In genomic region chr14:61294738-61295079, GRCm38 (mm10) we compare ENCODE assay signal across 8 mouse cellular contexts. TPM values are rescaled to one million over a fixed set of nuclear protein-coding genes. Genes with fewer than 3 reads are reported as not detected.
DNase-seq lines count a peak whose midpoint lies in the region; ATAC-seq and TF ChIP-seq lines count a peak whose summit lies in the region.

No protein-coding gene starts in this region.

- peak; percentile 97 for DNase-seq in midbrain, embryonic 11.5 days (ENCODE audit: low spot score, missing footprints)
- DNase-seq in brain, embryonic 14.5 days (ENCODE audit: low read depth), result peak; percentile 72
- peak; percentile 61 to 62 for DNase-seq in left cerebral cortex, postnatal 14 days (ENCODE audit: low spot score in 2 of 2)
- peak; percentile 59 for DNase-seq in stomach, postnatal 0 days (ENCODE audit: low spot score)

- ATAC-seq in midbrain, embryonic 11.5 days (ENCODE audit: low FRiP score), result no peak
- no peak for ATAC-seq in midbrain, embryonic 13.5 days
- ATAC-seq in erythroblast, adult 5-6 weeks (replicated peaks; ENCODE audit: low FRiP score, poor library complexity, severe bottlenecking), result 0 out of 2 replicates have a peak, but pooled peaks have one; percentile 39
- no peak for ATAC-seq in hindbrain, embryonic 13.5 days (ENCODE audit: low FRiP score)
- peak; percentile 80 for ATAC-seq in megakaryocyte-erythroid progenitor cell, adult 5-6 weeks (replicated peaks; ENCODE audit: low FRiP score, low TSS enrichment, poor library complexity, severe bottlenecking)
- no peak for ATAC-seq in stomach, postnatal 0 days (ENCODE audit: low FRiP score, low TSS enrichment)

- H3K4me2 ChIP-seq in midbrain, embryonic 11.5 days, result no peak overlapping the region
- no peak overlapping the region for H3K4me2 ChIP-seq in midbrain, embryonic 13.5 days (replicated peaks)
- H3K4me2 ChIP-seq in hindbrain, embryonic 13.5 days, result 0 out of 2 replicates have a peak overlapping the region, but pooled peaks have one; percentile 5
- no peak overlapping the region for H3K4me2 ChIP-seq in stomach, postnatal 0 days (replicated peaks; ENCODE audit: low read depth)

- TF ChIP-seq POLR2A in brain, embryonic 14.5 days (IDR thresholded peaks at IDR 0.05; ENCODE audit: borderline replicate concordance, extremely low read depth, insufficient read depth, insufficient read length, poor library complexity, severe bottlenecking), result no peak

- TF ChIP-seq EP300 in stomach, postnatal 0 days (optimal IDR thresholded peaks at IDR 0.05), result no peak

- intact Hi-C loops in left cerebral cortex, postnatal 14 days (cut with DNase I), result loop anchor here (5.0 kb wide), 3 partner anchors 52 to 497 kb away; no protein-coding TSS in a partner anchor

- no peaks in the 10 kb centered on the region for H3K4me1 ChIP-seq in midbrain, embryonic 11.5 days (ENCODE audit: control insufficient read depth, insufficient read depth, low read length)
- H3K4me1 ChIP-seq in midbrain, embryonic 13.5 days (replicated peaks), result no peaks in the 10 kb centered on the region
- no peaks in the 10 kb centered on the region for H3K4me1 ChIP-seq in hindbrain, embryonic 13.5 days (replicated peaks)
- no peaks in the 10 kb centered on the region for H3K4me1 ChIP-seq in stomach, postnatal 0 days (replicated peaks; ENCODE audit: control insufficient read depth, insufficient read depth)

- H3K27ac ChIP-seq in midbrain, embryonic 11.5 days (ENCODE audit: low read depth, low read length), result no peak overlapping the region
- H3K27ac ChIP-seq in midbrain, embryonic 13.5 days, result no peak overlapping the region
- H3K27ac ChIP-seq in hindbrain, embryonic 13.5 days, result no peak overlapping the region
- no peak overlapping the region for H3K27ac ChIP-seq in stomach, postnatal 0 days (replicated peaks)

- H3K9me3 ChIP-seq in midbrain, embryonic 11.5 days (ENCODE audit: control insufficient read depth, low read length), result no peaks in the 10 kb centered on the region
- H3K9me3 ChIP-seq in midbrain, embryonic 13.5 days, result no peaks in the 10 kb centered on the region
- no peaks in the 10 kb centered on the region for H3K9me3 ChIP-seq in hindbrain, embryonic 13.5 days
- H3K9me3 ChIP-seq in stomach, postnatal 0 days (ENCODE audit: control insufficient read depth, low read length), result no peaks in the 10 kb centered on the region

- no peaks in the 10 kb centered on the region for H3K36me3 ChIP-seq in midbrain, embryonic 11.5 days (ENCODE audit: control insufficient read depth, insufficient read depth, low read length)
- no peaks in the 10 kb centered on the region for H3K36me3 ChIP-seq in midbrain, embryonic 13.5 days
- H3K36me3 ChIP-seq in hindbrain, embryonic 13.5 days, result no peaks in the 10 kb centered on the region
- no peaks in the 10 kb centered on the region for H3K36me3 ChIP-seq in stomach, postnatal 0 days (ENCODE audit: control insufficient read depth, insufficient read depth, low read length)

- no peak overlapping the region for H3K9ac ChIP-seq in midbrain, embryonic 11.5 days (ENCODE audit: low read length)
- no peak overlapping the region for H3K9ac ChIP-seq in midbrain, embryonic 13.5 days (replicated peaks)
- H3K9ac ChIP-seq in hindbrain, embryonic 13.5 days, result no peak overlapping the region
- H3K9ac ChIP-seq in stomach, postnatal 0 days (ENCODE audit: low read length), result no peak overlapping the region

- peak; percentile 69; the same call in 1 of the 2 replicates for TF ChIP-seq CTCF in brain, embryonic 14.5 days (IDR thresholded peaks at IDR 0.05; ENCODE audit: borderline replicate concordance, extremely low read depth, insufficient read depth, insufficient read length)
- TF ChIP-seq CTCF in stomach, postnatal 0 days (IDR thresholded peaks at IDR 0.05; ENCODE audit: low read depth), result peak; percentile 65

- no peak overlapping the region for H3K4me3 ChIP-seq in midbrain, embryonic 11.5 days (ENCODE audit: low read depth, low read length)
- no peak overlapping the region for H3K4me3 ChIP-seq in midbrain, embryonic 13.5 days (replicated peaks)
- H3K4me3 ChIP-seq in hindbrain, embryonic 13.5 days, result no peak overlapping the region
- no peak overlapping the region for H3K4me3 ChIP-seq in stomach, postnatal 0 days (ENCODE audit: low read depth, low read length)

- 17% methylated on average over 6 of the region's 6 CpGs for WGBS in midbrain, embryonic 11.5 days
- 16% methylated on average over 6 of the region's 6 CpGs for WGBS in midbrain, embryonic 13.5 days
- 24% methylated on average over 6 of the region's 6 CpGs for WGBS in hindbrain, embryonic 13.5 days
- 31% methylated on average over 6 of the region's 6 CpGs for WGBS in stomach, postnatal 0 days

- no peaks in the 10 kb centered on the region for H3K27me3 ChIP-seq in midbrain, embryonic 11.5 days (ENCODE audit: control insufficient read depth, insufficient read depth, low read length)
- H3K27me3 ChIP-seq in midbrain, embryonic 13.5 days, result no peaks in the 10 kb centered on the region; the same call in 1 of the 2 replicates
- 0 out of 2 replicates have a peak, but pooled peaks cover 3% of the 10 kb centered on the region for H3K27me3 ChIP-seq in hindbrain, embryonic 13.5 days
- no peaks in the 10 kb centered on the region for H3K27me3 ChIP-seq in stomach, postnatal 0 days (ENCODE audit: control insufficient read depth, insufficient read depth, low read length)

RNA-seq across cellular contexts. Expression of gene Arl11, which starts 14.8 kb away (rescaled TPM):
- 0.23 and 0.57 TPM in 2 replicates for polyA plus RNA-seq in midbrain, embryonic 11.5 days (2014; fragmentation: Nextera tagmentation; extraction: Ambion mirVana)
- 0.20 and 0.44 TPM in 2 replicates for polyA plus RNA-seq in midbrain, embryonic 13.5 days (2015; fragmentation: Nextera tagmentation; extraction: Ambion mirVana)
- 0.40 and 0.42 TPM in 2 replicates for polyA plus RNA-seq in brain, embryonic 14.5 days (2012; rRNA removed)
- 5.4 and 7.3 TPM in 2 replicates for total RNA-seq in erythroblast, adult 5-6 weeks (2015; ENCODE audit: low replicate concordance)
- 2.3 and 2.9 TPM in 2 replicates for total RNA-seq in erythroblast, adult 5-6 weeks (2017; ENCODE audit: low replicate concordance)
- 0.36 and 0.43 TPM in 2 replicates for polyA plus RNA-seq in hindbrain, embryonic 13.5 days (2015; fragmentation: Nextera tagmentation; extraction: Ambion mirVana)
- under 1 TPM; 0.70 to 0.82 TPM for total RNA-seq in left cerebral cortex, postnatal 14 days (2021)
- 0.99 and 2.4 TPM in 2 replicates for total RNA-seq in megakaryocyte-erythroid progenitor cell, adult 5-6 weeks (2014; fragmentation: Nextera tagmentation)
- total RNA-seq in megakaryocyte-erythroid progenitor cell, adult 5-6 weeks (2017), result 0.46 TPM in 1 of 2 replicates, not detected in the other
- polyA plus RNA-seq in stomach, postnatal 0 days (2015; fragmentation: Nextera tagmentation; extraction: Ambion mirVana), result 1.2 TPM in 2 replicates

RNA-seq across cellular contexts. Expression of gene Sgcg, which starts 36.4 kb away (rescaled TPM):
- polyA plus RNA-seq in midbrain, embryonic 11.5 days (2014; fragmentation: Nextera tagmentation; extraction: Ambion mirVana), result not detected in 2 replicates
- polyA plus RNA-seq in midbrain, embryonic 13.5 days (2015; fragmentation: Nextera tagmentation; extraction: Ambion mirVana), result not detected in 2 replicates
- 0.07 and 0.10 TPM in 2 replicates for polyA plus RNA-seq in brain, embryonic 14.5 days (2012; rRNA removed)
- total RNA-seq in erythroblast, adult 5-6 weeks (2015; ENCODE audit: low replicate concordance), result not detected in 2 replicates
- not detected in 2 replicates for total RNA-seq in erythroblast, adult 5-6 weeks (2017; ENCODE audit: low replicate concordance)
- polyA plus RNA-seq in hindbrain, embryonic 13.5 days (2015; fragmentation: Nextera tagmentation; extraction: Ambion mirVana), result 0.16 and 0.19 TPM in 2 replicates
- total RNA-seq in left cerebral cortex, postnatal 14 days (2021), result not detected
- total RNA-seq in megakaryocyte-erythroid progenitor cell, adult 5-6 weeks (2014; fragmentation: Nextera tagmentation), result not detected in 2 replicates
- total RNA-seq in megakaryocyte-erythroid progenitor cell, adult 5-6 weeks (2017), result not detected in 2 replicates
- 2.4 and 2.9 TPM in 2 replicates for polyA plus RNA-seq in stomach, postnatal 0 days (2015; fragmentation: Nextera tagmentation; extraction: Ambion mirVana)

Comparison
In these comparisons a context has a peak if more than half of its experiments do, and no peak if none do; other contexts are left out.
1. ATAC-seq: peak in erythroblast, adult 5-6 weeks (single experiment) and megakaryocyte-erythroid progenitor cell, adult 5-6 weeks (single experiment); none in midbrain, embryonic 11.5 days (single experiment), midbrain, embryonic 13.5 days (single experiment), hindbrain, embryonic 13.5 days (single experiment) and stomach, postnatal 0 days (single experiment).
2. Peak in every context shown above with its lines, with median percentiles within 50 percentile points of each other: DNase-seq.